14 mouse cellular contexts compared by ENCODE assay signal in the genomic region with DNA sequence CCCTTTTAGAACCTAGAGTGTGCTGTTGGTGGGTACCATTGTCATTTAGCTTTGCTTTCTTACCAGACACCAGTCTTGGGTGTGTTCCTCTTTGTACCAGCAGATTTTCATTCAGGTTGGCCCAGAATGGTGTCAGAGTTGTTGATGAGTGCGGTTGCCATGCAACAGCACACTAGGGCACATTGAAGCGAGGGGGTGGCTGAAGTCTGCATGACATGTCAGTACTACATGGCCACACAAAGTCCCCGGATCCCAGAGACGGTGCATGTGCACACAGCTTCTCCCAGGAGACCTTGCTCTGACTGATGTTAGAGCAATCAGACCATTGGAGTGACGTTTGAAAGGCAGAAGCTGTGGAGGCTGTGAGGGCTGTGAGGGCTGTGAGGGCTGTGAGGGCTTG.
DNase-seq lines count a peak whose midpoint lies in the region; ATAC-seq and TF ChIP-seq lines count a peak whose summit lies in the region.
"Had no signal": no experiment of that assay in that cellular context is flagged by ENCODE, and none has a peak within 500 bp of the region (broad histone marks: within the 10 kb centered on the region; RNA-seq: fewer than 3 reads in every experiment).

No protein-coding gene starts in this region.

- no peak overlapping the region for H3K4me3 ChIP-seq in forebrain, embryonic 13.5 days
- no peak overlapping the region for H3K4me3 ChIP-seq in forebrain, embryonic 12.5 days (replicated peaks)
- H3K4me3 ChIP-seq in midbrain, embryonic 14.5 days (replicated peaks; ENCODE audit: low read depth, low read length) = no peak overlapping the region
- no peak overlapping the region for H3K4me3 ChIP-seq in midbrain, embryonic 11.5 days (ENCODE audit: low read depth, low read length)
- no peak overlapping the region for H3K4me3 ChIP-seq in intestine, embryonic 15.5 days (replicated peaks)
- H3K4me3 ChIP-seq in liver, postnatal 0 days (ENCODE audit: low read depth, low read length) = no peak overlapping the region
- H3K4me3 ChIP-seq: left cerebral cortex, adult 2 months; limb, embryonic 15.5 days had no signal

- no peak overlapping the region for H3K27ac ChIP-seq in forebrain, embryonic 13.5 days
- H3K27ac ChIP-seq in forebrain, embryonic 12.5 days = no peak overlapping the region
- 0 out of 2 replicates have a peak overlapping the region, but pooled peaks have one; percentile 13 for H3K27ac ChIP-seq in midbrain, embryonic 14.5 days (replicated peaks; ENCODE audit: low read depth, low read length)
- H3K27ac ChIP-seq in midbrain, embryonic 11.5 days (ENCODE audit: low read depth, low read length) = no peak overlapping the region
- H3K27ac ChIP-seq in intestine, embryonic 15.5 days = no peak overlapping the region
- no peak overlapping the region for H3K27ac ChIP-seq in liver, postnatal 0 days (ENCODE audit: low read depth)
- H3K27ac ChIP-seq: left cerebral cortex, adult 2 months; limb, embryonic 15.5 days had no signal

- peak; percentile 50 for DNase-seq in midbrain, embryonic 14.5 days
- DNase-seq in midbrain, embryonic 11.5 days (ENCODE audit: low spot score, missing footprints) = no peak
- no peak for DNase-seq in liver, postnatal 0 days
- no peak for DNase-seq in adrenal gland, postnatal 36 days
- DNase-seq in adrenal gland, adult 18-20 months (ENCODE audit: low spot score in 2 of 2) = no peak
- DNase-seq: gastrocnemius, postnatal 25 days; kidney, postnatal 14 days; lung, postnatal 10 days; thymus, adult 18-20 months had no signal

- no peak overlapping the region for H3K9ac ChIP-seq in forebrain, embryonic 13.5 days
- no peak overlapping the region for H3K9ac ChIP-seq in forebrain, embryonic 12.5 days
- no peak overlapping the region for H3K9ac ChIP-seq in midbrain, embryonic 14.5 days (replicated peaks; ENCODE audit: low read length)
- H3K9ac ChIP-seq in midbrain, embryonic 11.5 days (ENCODE audit: low read length) = no peak overlapping the region
- H3K9ac ChIP-seq in intestine, embryonic 15.5 days = no peak overlapping the region
- no peak overlapping the region for H3K9ac ChIP-seq in liver, postnatal 0 days (replicated peaks)
- H3K9ac ChIP-seq: limb, embryonic 15.5 days had no signal

- no peak for TF ChIP-seq EP300 in liver, postnatal 0 days (IDR thresholded peaks at IDR 0.05; ENCODE audit: low read depth)

- no peaks in the 10 kb centered on the region for H3K27me3 ChIP-seq in forebrain, embryonic 13.5 days
- H3K27me3 ChIP-seq in forebrain, embryonic 12.5 days = no peaks in the 10 kb centered on the region
- H3K27me3 ChIP-seq in midbrain, embryonic 14.5 days (ENCODE audit: control insufficient read depth, insufficient read depth, low read length) = no peaks in the 10 kb centered on the region
- no peaks in the 10 kb centered on the region for H3K27me3 ChIP-seq in midbrain, embryonic 11.5 days (ENCODE audit: control insufficient read depth, insufficient read depth, low read length)
- H3K27me3 ChIP-seq in intestine, embryonic 15.5 days (replicated peaks) = no peaks in the 10 kb centered on the region
- no peaks in the 10 kb centered on the region for H3K27me3 ChIP-seq in liver, postnatal 0 days (ENCODE audit: insufficient read depth, low read length)
- H3K27me3 ChIP-seq: limb, embryonic 15.5 days had no signal

- 0 out of 2 replicates have a peak, but pooled peaks have one; percentile 24 for ATAC-seq in forebrain, embryonic 13.5 days
- ATAC-seq in forebrain, embryonic 12.5 days (ENCODE audit: low FRiP score) = no peak
- ATAC-seq in midbrain, embryonic 14.5 days (ENCODE audit: low FRiP score, low TSS enrichment) = no peak
- ATAC-seq in midbrain, embryonic 11.5 days (ENCODE audit: low FRiP score) = no peak
- 0 out of 2 replicates have a peak, but pooled peaks have one; percentile 3 for ATAC-seq in intestine, embryonic 15.5 days
- ATAC-seq in liver, postnatal 0 days = no peak

- no peak for TF ChIP-seq CTCF in liver, postnatal 0 days (IDR thresholded peaks at IDR 0.05; ENCODE audit: low read depth)

- 59% methylated on average over 5 of the region's 5 CpGs for WGBS in forebrain, embryonic 13.5 days
- 65% methylated on average over 5 of the region's 5 CpGs for WGBS in forebrain, embryonic 12.5 days
- WGBS in midbrain, embryonic 14.5 days = 41% methylated on average over 5 of the region's 5 CpGs
- WGBS in midbrain, embryonic 11.5 days = 73% methylated on average over 5 of the region's 5 CpGs
- 85% methylated on average over 5 of the region's 5 CpGs for WGBS in intestine, embryonic 15.5 days
- 58% methylated on average over 5 of the region's 5 CpGs for WGBS in liver, postnatal 0 days (ENCODE audit: insufficient replicate concordance)

- no peaks in the 10 kb centered on the region for H3K36me3 ChIP-seq in forebrain, embryonic 13.5 days (ENCODE audit: poor library complexity, severe bottlenecking)
- no peaks in the 10 kb centered on the region for H3K36me3 ChIP-seq in forebrain, embryonic 12.5 days (replicated peaks)
- H3K36me3 ChIP-seq in midbrain, embryonic 14.5 days (ENCODE audit: control insufficient read depth, insufficient read depth, low read length) = no peaks in the 10 kb centered on the region
- H3K36me3 ChIP-seq in midbrain, embryonic 11.5 days (ENCODE audit: control insufficient read depth, insufficient read depth, low read length) = no peaks in the 10 kb centered on the region
- H3K36me3 ChIP-seq in intestine, embryonic 15.5 days = no peaks in the 10 kb centered on the region
- no peaks in the 10 kb centered on the region for H3K36me3 ChIP-seq in liver, postnatal 0 days (replicated peaks; ENCODE audit: insufficient read depth, low read length)
- H3K36me3 ChIP-seq: limb, embryonic 15.5 days had no signal

- peaks cover 14% of the 10 kb centered on the region; the same call in 1 of the 2 replicates for H3K4me1 ChIP-seq in forebrain, embryonic 13.5 days
- peaks cover 13% of the 10 kb centered on the region; the same call in 1 of the 2 replicates for H3K4me1 ChIP-seq in forebrain, embryonic 12.5 days
- peaks cover 10% of the 10 kb centered on the region; the same call in 1 of the 2 replicates for H3K4me1 ChIP-seq in midbrain, embryonic 14.5 days (ENCODE audit: control insufficient read depth, insufficient read depth, low read length)
- no peaks in the 10 kb centered on the region for H3K4me1 ChIP-seq in midbrain, embryonic 11.5 days (ENCODE audit: control insufficient read depth, insufficient read depth, low read length)
- peaks cover 21% of the 10 kb centered on the region for H3K4me1 ChIP-seq in intestine, embryonic 15.5 days (replicated peaks)
- peaks cover 14% of the 10 kb centered on the region for H3K4me1 ChIP-seq in liver, postnatal 0 days (ENCODE audit: insufficient read depth)

- no peak overlapping the region for H3K4me2 ChIP-seq in forebrain, embryonic 13.5 days
- no peak overlapping the region for H3K4me2 ChIP-seq in forebrain, embryonic 12.5 days
- no peak overlapping the region for H3K4me2 ChIP-seq in midbrain, embryonic 14.5 days (ENCODE audit: low read length)
- no peak overlapping the region for H3K4me2 ChIP-seq in midbrain, embryonic 11.5 days
- H3K4me2 ChIP-seq in intestine, embryonic 15.5 days (replicated peaks) = no peak overlapping the region
- H3K4me2 ChIP-seq in liver, postnatal 0 days (ENCODE audit: low read depth, low read length) = no peak overlapping the region
- H3K4me2 ChIP-seq: limb, embryonic 15.5 days had no signal

- no peaks in the 10 kb centered on the region for H3K9me3 ChIP-seq in forebrain, embryonic 13.5 days (replicated peaks)
- H3K9me3 ChIP-seq in forebrain, embryonic 12.5 days = no peaks in the 10 kb centered on the region
- no peaks in the 10 kb centered on the region for H3K9me3 ChIP-seq in midbrain, embryonic 14.5 days (ENCODE audit: control insufficient read depth, low read length)
- H3K9me3 ChIP-seq in midbrain, embryonic 11.5 days (ENCODE audit: control insufficient read depth, low read length) = no peaks in the 10 kb centered on the region
- H3K9me3 ChIP-seq in intestine, embryonic 15.5 days = no peaks in the 10 kb centered on the region
- H3K9me3 ChIP-seq in liver, postnatal 0 days (ENCODE audit: low read length) = no peaks in the 10 kb centered on the region
- H3K9me3 ChIP-seq: limb, embryonic 15.5 days had no signal

Comparison
In these comparisons a context has a peak if more than half of its experiments do, and no peak if none do; other contexts are left out.
1. ATAC-seq: peak in forebrain, embryonic 13.5 days (single experiment) and intestine, embryonic 15.5 days (single experiment); none in forebrain, embryonic 12.5 days (single experiment), midbrain, embryonic 14.5 days (single experiment), midbrain, embryonic 11.5 days (single experiment) and liver, postnatal 0 days (single experiment).